Mouse (Mus musculus): ENCODE measurements around the gene Ifitm3. TPM values are rescaled to one million over a fixed set of nuclear protein-coding genes. Genes with fewer than 3 reads are reported as not detected.

The Ifitm3 gene
- polyA plus RNA-seq, 1 experiment from 2014 or later, result 21.7 TPM

GRCm38 (mm10) chr7:140966921-140967320 is 43.6 kb downstream of the Ifitm3 start, which contains the start of gene Ifitm1:
TSS of gene Ifitm1 (plus strand) at chr7:140967221.
- H3K27ac ChIP-seq (replicated peaks), result no peak within 1 kb of the TSS
- H3K9ac ChIP-seq (replicated peaks), result no peak within 1 kb of the TSS
- H3K4me3 ChIP-seq, result no peak within 1 kb of the TSS
- 88% methylated on average over 4 of the region's 4 CpGs for WGBS
- no peaks in the 10 kb centered on the region for H3K27me3 ChIP-seq
- H3K36me3 ChIP-seq, result no peaks in the 10 kb centered on the region
- no peaks in the 10 kb centered on the region for H3K4me1 ChIP-seq
- no peaks in the 10 kb centered on the region for H3K9me3 ChIP-seq
- ATAC-seq (replicated peaks), result no peak
- no peak within 1 kb of the TSS for H3K4me2 ChIP-seq (replicated peaks)

GRCm38 (mm10) chr7:140962733-140963132 is 47.8 kb downstream of the Ifitm3 start:
- no peak overlapping the region for H3K27ac ChIP-seq (replicated peaks)
- ATAC-seq (replicated peaks), result no peak
- no peaks in the 10 kb centered on the region for H3K36me3 ChIP-seq
- H3K4me2 ChIP-seq (replicated peaks), result no peak overlapping the region
- no peak overlapping the region for H3K4me3 ChIP-seq
- no peaks in the 10 kb centered on the region for H3K27me3 ChIP-seq
- 12% methylated on average over 2 of the region's 2 CpGs for WGBS
- H3K9ac ChIP-seq (replicated peaks), result no peak overlapping the region
- H3K4me1 ChIP-seq, result peaks cover 8% of the 10 kb centered on the region
- H3K9me3 ChIP-seq, result no peaks in the 10 kb centered on the region

GRCm38 (mm10) chr7:140961416-140961815 is 49.2 kb downstream of the Ifitm3 start:
- Histone ChIP-seq H3K4me2 (replicated peaks) (no peak overlapping the region), H3K27me3 (no peaks in the 10 kb centered on the region), H3K9ac (replicated peaks) (no peak overlapping the region), H3K4me3 (no peak overlapping the region), H3K36me3 (no peaks in the 10 kb centered on the region), H3K27ac (replicated peaks) (no peak overlapping the region), H3K9me3 (no peaks in the 10 kb centered on the region), H3K4me1 (peaks cover 8% of the 10 kb centered on the region)
- no peak for ATAC-seq (replicated peaks)
- 59% methylated on average over 2 of the region's 2 CpGs for WGBS

GRCm38 (mm10) chr7:140960026-140960425 is 50.5 kb downstream of the Ifitm3 start:
- ATAC-seq (replicated peaks), result no peak
- H3K36me3 ChIP-seq, result no peaks in the 10 kb centered on the region
- H3K9ac ChIP-seq (replicated peaks), result no peak overlapping the region
- no peak overlapping the region for H3K4me3 ChIP-seq
- H3K4me2 ChIP-seq (replicated peaks), result no peak overlapping the region
- peaks cover 11% of the 10 kb centered on the region for H3K4me1 ChIP-seq
- WGBS, result 42% methylated on average over 5 of the region's 5 CpGs
- H3K9me3 ChIP-seq, result no peaks in the 10 kb centered on the region
- no peaks in the 10 kb centered on the region for H3K27me3 ChIP-seq
- H3K27ac ChIP-seq (replicated peaks), result no peak overlapping the region

Other genes with a start within 250 kb of the Ifitm3 start
- not detected in 2 replicates for gene Cyp2e1, start 247.0 kb downstream of the Ifitm3 start, polyA plus RNA-seq (2015; fragmentation: Nextera tagmentation; extraction: Ambion mirVana)
- 0.13 and 0.55 TPM in 2 replicates for gene Syce1, start 222.9 kb downstream of the Ifitm3 start, polyA plus RNA-seq (2015; fragmentation: Nextera tagmentation; extraction: Ambion mirVana)
- 11.1 and 12.7 TPM in 2 replicates for gene Zfp941, start 188.6 kb downstream of the Ifitm3 start, polyA plus RNA-seq (2015; fragmentation: Nextera tagmentation; extraction: Ambion mirVana)
- gene Urah, start 175.8 kb downstream of the Ifitm3 start, polyA plus RNA-seq (2015; fragmentation: Nextera tagmentation; extraction: Ambion mirVana), result not detected in 2 replicates
- not detected in 2 replicates for gene Scgb1c1, start 165.2 kb downstream of the Ifitm3 start, polyA plus RNA-seq (2015; fragmentation: Nextera tagmentation; extraction: Ambion mirVana)
- 0.10 TPM in 1 of 2 replicates, not detected in the other for gene Odf3, start 163.0 kb downstream of the Ifitm3 start, polyA plus RNA-seq (2015; fragmentation: Nextera tagmentation; extraction: Ambion mirVana)
- gene Gm45785, start 154.4 kb downstream of the Ifitm3 start, polyA plus RNA-seq (2015; fragmentation: Nextera tagmentation; extraction: Ambion mirVana), result not detected in 2 replicates
- gene Ric8a, start 153.8 kb downstream of the Ifitm3 start, polyA plus RNA-seq (2015; fragmentation: Nextera tagmentation; extraction: Ambion mirVana), result 91.2 and 96.9 TPM in 2 replicates
- 44.3 and 46.9 TPM in 2 replicates for gene Bet1l, start 153.2 kb downstream of the Ifitm3 start, polyA plus RNA-seq (2015; fragmentation: Nextera tagmentation; extraction: Ambion mirVana)
- gene Psmd13, start 128.8 kb downstream of the Ifitm3 start, polyA plus RNA-seq (2015; fragmentation: Nextera tagmentation; extraction: Ambion mirVana), result 283 and 287 TPM in 2 replicates
- gene Sirt3, start 128.5 kb downstream of the Ifitm3 start, polyA plus RNA-seq (2015; fragmentation: Nextera tagmentation; extraction: Ambion mirVana), result 33.6 and 36.5 TPM in 2 replicates
- not detected in 2 replicates for gene Cox8b, start 110.3 kb downstream of the Ifitm3 start, polyA plus RNA-seq (2015; fragmentation: Nextera tagmentation; extraction: Ambion mirVana)
- 0.24 and 0.28 TPM in 2 replicates for gene Nlrp6, start 89.9 kb downstream of the Ifitm3 start, polyA plus RNA-seq (2015; fragmentation: Nextera tagmentation; extraction: Ambion mirVana)
- 8.5 and 8.7 TPM in 2 replicates for gene Pgghg, start 69.4 kb downstream of the Ifitm3 start, polyA plus RNA-seq (2015; fragmentation: Nextera tagmentation; extraction: Ambion mirVana)
- gene Ifitm5, start 60.5 kb downstream of the Ifitm3 start, polyA plus RNA-seq (2015; fragmentation: Nextera tagmentation; extraction: Ambion mirVana), result 0.51 and 0.70 TPM in 2 replicates
- gene Gm45717, start 54.8 kb downstream of the Ifitm3 start, polyA plus RNA-seq (2015; fragmentation: Nextera tagmentation; extraction: Ambion mirVana), result not detected in 2 replicates
- gene Ifitm2, start 54.8 kb downstream of the Ifitm3 start, polyA plus RNA-seq (2015; fragmentation: Nextera tagmentation; extraction: Ambion mirVana), result 126 and 142 TPM in 2 replicates
- 6.5 and 7.6 TPM in 2 replicates for gene Ifitm1, start 43.5 kb downstream of the Ifitm3 start, polyA plus RNA-seq (2015; fragmentation: Nextera tagmentation; extraction: Ambion mirVana)
- gene Ifitm6, start 7.2 kb upstream of the Ifitm3 start, polyA plus RNA-seq (2015; fragmentation: Nextera tagmentation; extraction: Ambion mirVana), result not detected in 2 replicates
- gene Gm17387, start 18.4 kb upstream of the Ifitm3 start, polyA plus RNA-seq (2015; fragmentation: Nextera tagmentation; extraction: Ambion mirVana), result not detected in 2 replicates
- gene B4galnt4, start 50.3 kb upstream of the Ifitm3 start, polyA plus RNA-seq (2015; fragmentation: Nextera tagmentation; extraction: Ambion mirVana), result 47.3 and 50.0 TPM in 2 replicates
- gene Pkp3, start 67.4 kb upstream of the Ifitm3 start, polyA plus RNA-seq (2015; fragmentation: Nextera tagmentation; extraction: Ambion mirVana), result not detected in 2 replicates
- 1.8 and 2.0 TPM in 2 replicates for gene Sigirr, start 89.8 kb upstream of the Ifitm3 start, polyA plus RNA-seq (2015; fragmentation: Nextera tagmentation; extraction: Ambion mirVana)
- 0.09 TPM in 1 of 2 replicates, not detected in the other for gene Ano9, start 107.0 kb upstream of the Ifitm3 start, polyA plus RNA-seq (2015; fragmentation: Nextera tagmentation; extraction: Ambion mirVana)
- gene Ptdss2, start 111.6 kb upstream of the Ifitm3 start, polyA plus RNA-seq (2015; fragmentation: Nextera tagmentation; extraction: Ambion mirVana), result 74.5 TPM in 2 replicates
- gene Rnh1, start 162.1 kb upstream of the Ifitm3 start, polyA plus RNA-seq (2015; fragmentation: Nextera tagmentation; extraction: Ambion mirVana), result 42.3 and 44.0 TPM in 2 replicates
- gene Hras, start 183.2 kb upstream of the Ifitm3 start, polyA plus RNA-seq (2015; fragmentation: Nextera tagmentation; extraction: Ambion mirVana), result 126 and 127 TPM in 2 replicates
- 10.3 and 12.7 TPM in 2 replicates for gene Lrrc56, start 183.4 kb upstream of the Ifitm3 start, polyA plus RNA-seq (2015; fragmentation: Nextera tagmentation; extraction: Ambion mirVana)
- gene Lmntd2, start 203.3 kb upstream of the Ifitm3 start, polyA plus RNA-seq (2015; fragmentation: Nextera tagmentation; extraction: Ambion mirVana), result 0.75 and 1.4 TPM in 2 replicates
- 24.6 and 26.9 TPM in 2 replicates for gene Rassf7, start 205.1 kb upstream of the Ifitm3 start, polyA plus RNA-seq (2015; fragmentation: Nextera tagmentation; extraction: Ambion mirVana)
- 80.2 and 81.8 TPM in 2 replicates for gene Phrf1, start 218.0 kb upstream of the Ifitm3 start, polyA plus RNA-seq (2015; fragmentation: Nextera tagmentation; extraction: Ambion mirVana)

Measured in forebrain, embryonic 15.5 days (tissue).